Mouse (Mus musculus): ENCODE measurements around the gene Sirt1. TPM values are rescaled to one million over a fixed set of nuclear protein-coding genes. Genes with fewer than 3 reads are reported as not detected.
A peak's percentile ranks its signal among the peaks of the same experiment; 100 is the strongest.
"Not testable (repeated sequence)": the region's sequence is repeated elsewhere in the genome, so short reads cannot be mapped to it uniquely, and the experiment has no call there.

The Sirt1 gene
- polyA plus RNA-seq, 2 experiments from 2014 or later = 6.6 to 10.5 TPM

DNA sequence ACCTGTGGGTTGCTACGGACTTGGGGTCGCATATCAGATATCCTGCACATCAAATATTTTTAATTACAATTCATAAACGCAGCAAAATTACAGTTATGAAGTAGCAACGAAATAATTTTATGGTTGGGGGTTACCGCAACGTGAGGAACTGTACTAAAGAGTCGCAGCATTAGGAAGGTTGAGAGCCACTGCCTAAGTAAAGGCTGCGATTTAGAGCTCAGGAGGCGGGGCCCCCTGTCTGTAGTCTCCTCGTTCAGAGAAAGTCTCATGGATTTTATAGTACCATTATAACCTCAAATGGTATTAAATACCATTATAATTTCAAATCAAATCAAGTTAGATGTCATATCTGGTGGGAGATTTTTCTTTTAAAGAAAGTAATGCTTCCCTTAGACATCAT is 5.5 kb upstream of the Sirt1 start:
- ATAC-seq = no peak

DNA sequence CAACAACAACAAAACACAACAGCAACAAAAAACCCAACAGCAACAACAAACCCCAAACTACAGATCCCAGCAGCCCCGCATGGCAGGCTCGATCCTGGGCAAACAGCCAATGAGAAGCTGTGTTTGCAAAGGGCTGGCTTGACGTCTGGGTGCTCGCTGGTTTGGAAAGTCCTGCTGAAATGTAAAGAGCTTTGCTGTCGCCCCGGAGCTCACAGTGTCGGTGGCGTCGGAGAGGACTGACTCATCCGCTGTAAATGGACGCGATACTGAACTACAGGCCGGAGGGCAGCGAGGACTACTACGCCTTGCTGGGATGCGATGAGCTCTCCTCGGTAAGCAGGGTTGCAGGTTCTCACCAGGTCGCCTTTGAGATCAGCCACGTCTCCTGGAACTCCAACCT is 4.9 kb upstream of the Sirt1 start:
- peak; percentile 69 for ATAC-seq

DNA sequence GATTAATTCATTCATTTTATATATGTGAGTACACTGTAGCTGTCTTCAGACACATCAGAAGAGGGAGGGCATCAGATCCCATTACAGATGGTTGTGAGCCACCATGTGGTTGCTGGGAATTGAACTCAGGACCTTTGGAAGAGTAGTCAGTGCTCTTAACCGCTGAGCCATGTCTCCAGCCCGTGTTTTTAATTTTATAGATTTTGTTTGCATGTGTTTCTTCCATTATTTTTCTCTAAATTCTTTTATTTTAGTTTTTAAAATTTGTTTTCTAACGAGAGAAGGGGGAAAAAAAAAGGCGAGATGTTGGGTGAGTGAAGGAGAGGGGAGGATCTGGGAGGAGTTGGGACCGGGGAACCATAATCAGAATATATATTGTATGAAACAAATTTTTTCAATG is 4.4 kb upstream of the Sirt1 start:
- ATAC-seq = not testable (repeated sequence)

DNA sequence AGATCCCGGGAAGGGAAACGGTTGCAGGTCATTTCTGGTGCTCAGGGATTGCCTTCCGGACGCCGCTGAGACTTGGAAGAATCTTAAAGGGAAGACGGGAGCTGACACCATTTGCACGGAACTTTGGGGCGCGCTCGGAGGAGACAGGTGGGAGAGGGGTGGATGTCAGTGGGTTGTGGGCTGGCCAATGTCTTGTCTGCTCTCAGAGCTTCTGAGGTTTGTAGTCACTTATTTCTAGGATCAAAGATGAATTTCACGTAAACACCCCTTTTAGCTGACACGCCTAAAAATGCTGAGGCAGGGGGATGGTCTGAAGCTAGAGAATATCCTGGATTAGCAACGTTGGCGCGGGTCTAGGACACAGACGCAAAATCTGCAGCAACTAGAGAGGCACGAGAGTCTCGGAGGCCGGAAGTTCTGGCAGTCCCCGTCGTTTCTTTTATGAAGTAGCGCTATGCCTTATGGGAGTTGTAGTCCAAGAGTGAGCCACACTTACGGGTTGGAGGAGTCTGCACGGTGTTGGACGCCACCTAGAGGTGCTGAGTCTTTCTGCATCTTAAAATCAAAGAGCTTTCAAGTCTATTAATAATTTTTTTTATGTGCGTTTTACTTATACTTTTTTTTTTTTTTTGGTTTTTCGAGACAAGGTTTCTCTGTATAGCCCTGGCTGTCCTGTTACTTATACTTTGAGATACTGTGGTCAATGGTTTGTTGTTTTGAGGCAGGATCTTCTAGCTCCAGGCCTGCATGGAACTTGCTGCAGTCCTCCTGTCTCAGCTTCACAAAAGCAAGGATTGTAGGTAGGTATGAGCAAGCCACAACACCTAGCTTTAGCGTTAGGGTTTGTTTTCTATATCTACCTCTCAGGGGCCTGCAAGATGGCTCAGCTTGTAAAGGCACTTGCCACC is 1.1 kb upstream of the Sirt1 start, which contains the start of gene Dnajc12:
TSS of gene Dnajc12 (plus strand) at position 72 of the 908 bp plus-strand sequence.
- peak; percentile 92 for ATAC-seq

DNA sequence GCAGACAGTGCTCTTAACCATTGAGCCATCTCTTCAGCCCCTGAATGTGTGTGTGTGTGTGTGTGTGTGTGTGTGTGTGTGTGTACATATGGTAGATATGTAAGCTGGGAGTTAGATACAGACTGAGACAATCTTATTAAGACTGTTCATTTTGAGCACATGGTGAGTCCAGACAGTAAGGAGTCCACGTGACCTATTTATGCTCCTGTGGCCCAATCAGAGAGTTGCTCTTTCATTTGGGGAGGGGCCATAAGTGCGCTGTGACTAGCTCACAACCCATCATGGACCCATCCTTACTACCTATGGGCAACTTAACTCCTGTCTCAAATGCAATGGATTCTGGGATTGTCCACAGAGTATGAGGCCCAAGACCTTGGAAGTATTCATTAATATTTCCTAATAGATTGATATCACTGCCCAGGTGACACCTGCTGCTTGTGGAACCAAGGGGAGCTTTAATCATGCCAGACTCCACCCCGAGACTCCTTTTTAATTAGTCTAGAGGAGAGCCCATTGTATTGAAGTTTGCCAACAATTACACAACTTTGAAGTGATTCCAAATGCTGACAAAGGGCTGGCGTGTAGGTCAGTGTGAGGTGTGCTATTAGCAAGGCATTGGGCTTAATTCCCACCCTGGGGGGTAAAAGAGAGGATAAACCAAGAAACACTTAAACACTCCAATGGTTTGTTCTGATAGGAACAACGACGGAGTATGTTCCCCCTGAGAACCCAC is 2.4 kb downstream of the Sirt1 start:
- no peak for ATAC-seq

DNA sequence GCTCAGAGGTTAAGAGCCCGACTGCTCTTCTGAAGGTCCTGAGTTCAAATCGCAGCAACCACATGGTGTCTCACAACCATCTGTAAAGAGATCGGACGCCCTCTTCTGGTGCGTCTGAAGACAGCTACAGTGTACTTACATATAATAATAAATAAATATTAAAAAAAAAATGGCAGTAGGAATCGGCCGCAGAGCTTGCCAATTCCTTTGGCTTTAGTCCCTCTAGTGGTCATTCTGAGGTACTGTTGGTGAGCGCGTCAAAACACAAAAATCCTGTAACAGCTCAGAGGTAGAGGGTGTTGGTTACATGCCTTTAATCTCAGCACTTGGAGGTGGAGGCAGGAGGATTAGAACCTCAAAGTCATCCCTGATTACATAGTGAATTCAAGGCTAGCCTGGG is 4.0 kb downstream of the Sirt1 start:
- ATAC-seq = peak; percentile 61

DNA sequence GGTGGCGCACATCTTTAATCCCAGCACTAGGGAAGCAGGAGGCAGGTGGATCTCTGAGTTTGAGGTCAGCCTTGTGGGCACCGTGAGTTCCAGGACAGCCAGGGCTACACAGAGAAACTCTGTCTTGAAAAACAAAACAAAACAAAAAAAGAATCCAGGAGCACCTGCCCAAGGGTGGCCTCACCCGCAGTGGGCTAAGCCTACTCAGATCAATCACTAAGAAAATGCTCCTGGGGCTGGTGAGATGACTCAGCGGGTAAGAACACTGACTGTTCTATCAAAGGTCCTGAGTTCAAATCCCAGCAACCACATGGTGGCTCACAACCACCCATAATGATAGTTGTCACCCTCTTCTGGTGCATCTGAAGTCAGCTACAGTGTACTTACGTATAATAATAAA is 5.2 kb downstream of the Sirt1 start:
- ATAC-seq = no peak

DNA sequence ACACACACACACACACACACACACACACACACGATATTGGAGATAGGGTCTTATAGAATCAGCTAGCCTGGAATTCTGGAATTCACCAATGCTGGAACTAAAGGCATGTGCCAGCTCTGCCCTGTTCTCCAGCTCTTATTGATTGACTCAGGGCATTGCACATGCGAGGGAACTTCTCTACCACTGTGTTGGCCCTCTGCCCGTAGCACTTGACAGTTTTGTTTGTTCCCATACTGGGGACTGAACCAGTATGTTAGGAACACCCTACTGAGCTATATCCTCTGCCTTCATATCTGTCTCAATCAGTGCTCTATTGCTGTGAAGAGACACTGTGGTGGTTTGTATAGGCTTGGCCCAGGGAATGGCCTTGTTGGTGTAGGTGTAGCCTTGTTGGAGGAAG is 13.5 kb downstream of the Sirt1 start:
- ATAC-seq = no peak

DNA sequence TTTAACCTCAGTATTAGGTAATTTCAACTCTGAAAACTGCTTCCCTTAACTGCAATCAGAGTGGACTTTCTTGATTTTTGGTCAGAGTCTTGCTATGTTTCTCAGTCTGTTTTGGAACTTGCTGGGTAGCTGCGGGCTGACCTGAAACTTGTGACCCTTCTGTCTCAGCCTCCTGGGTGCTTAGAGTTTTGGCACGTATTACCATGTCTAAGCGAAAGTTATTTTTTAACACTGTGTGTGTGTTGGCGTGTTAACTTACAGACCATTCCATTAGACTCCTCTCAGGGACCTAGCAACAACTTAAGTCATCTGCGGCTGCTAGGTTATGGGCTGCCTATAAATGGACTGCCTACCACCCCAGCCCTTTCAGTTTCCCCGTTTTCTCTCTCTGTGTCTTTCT is 14.1 kb downstream of the Sirt1 start:
- no peak for ATAC-seq

DNA sequence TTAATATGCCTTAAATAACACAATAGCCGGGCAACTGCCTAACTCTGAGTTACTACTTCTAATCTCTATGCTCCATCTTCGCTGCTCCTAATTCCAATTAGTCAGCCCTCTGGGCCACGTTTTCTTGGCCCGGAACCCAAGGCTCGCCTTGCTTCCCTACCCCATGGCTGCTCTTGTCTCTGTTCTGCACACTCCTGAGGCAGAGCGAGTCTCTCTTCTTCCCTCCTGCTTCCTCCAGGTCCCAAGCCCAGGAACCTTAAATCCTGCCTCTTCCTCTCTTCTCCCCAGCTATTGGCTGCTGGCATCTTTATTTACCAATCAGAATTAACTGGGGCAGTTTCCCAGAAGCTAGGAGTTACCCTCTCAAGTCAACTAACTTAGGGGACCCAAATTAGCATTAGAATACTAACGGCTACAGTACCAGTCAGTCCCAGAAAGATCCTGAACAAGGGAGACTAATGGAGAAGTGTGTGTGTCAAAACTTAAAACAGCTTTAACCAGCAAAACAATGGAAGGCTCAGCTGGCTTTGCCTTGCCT is 15.5 kb downstream of the Sirt1 start:
- ATAC-seq = no peak

DNA sequence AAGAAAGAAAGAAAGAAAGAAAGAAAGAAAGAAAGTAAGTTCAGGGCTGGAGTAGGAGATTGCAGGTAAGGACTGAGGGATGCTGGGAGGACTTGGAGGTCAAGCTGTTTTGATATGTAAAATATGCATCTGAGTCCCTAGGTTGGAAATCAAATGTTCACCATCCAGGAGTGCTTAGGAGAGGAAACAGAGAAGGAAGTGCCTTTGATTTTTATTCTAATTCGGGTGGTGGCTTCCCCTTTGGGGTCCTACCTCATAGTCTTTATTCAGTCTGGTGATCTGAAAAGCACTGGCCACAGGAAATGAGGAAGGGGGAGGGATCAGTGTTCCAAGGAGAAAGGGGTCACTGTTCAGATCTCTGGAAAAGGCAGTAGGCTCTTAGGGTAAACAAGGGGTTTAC is 21.0 kb downstream of the Sirt1 start:
- ATAC-seq = no peak

DNA sequence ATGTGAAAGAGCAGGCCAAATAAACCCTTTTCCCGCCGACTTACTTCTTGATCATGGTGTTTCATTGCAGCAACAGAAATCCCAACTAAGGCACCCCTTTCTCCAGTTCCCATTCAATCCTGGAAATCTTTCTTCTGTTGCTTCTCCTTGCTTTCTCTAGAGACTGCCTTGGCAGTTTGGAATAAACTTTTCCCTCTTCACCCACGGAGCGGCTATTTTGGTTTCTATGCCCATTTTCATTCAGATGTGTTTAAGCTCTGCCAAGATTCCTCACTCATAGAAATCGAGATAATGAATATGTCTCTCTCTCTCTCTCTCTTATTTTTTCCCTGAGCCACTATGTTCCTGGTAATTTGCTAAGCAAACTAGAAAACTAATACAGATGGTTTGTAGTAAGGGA is 29.4 kb downstream of the Sirt1 start:
- ATAC-seq = no peak

DNA sequence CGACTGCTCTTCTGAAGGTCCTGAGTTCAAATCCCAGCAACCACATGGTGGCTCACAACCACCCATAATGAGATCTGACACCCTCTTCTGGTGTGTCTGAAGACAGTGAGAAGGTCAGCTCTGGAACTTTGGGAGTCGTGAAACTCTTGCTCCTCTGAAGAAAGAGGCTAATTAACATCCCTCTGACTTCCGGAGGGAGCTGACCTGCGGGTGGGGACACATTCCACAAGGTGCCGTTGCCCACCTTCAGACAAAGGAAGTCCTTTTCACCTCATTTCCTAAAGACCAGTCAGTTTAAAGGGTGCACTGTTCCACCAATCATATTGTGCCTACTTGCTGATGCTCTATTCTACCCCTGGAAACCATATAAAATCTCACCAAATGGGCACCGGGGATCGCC is 30.4 kb downstream of the Sirt1 start:
- not testable (repeated sequence) for ATAC-seq

DNA sequence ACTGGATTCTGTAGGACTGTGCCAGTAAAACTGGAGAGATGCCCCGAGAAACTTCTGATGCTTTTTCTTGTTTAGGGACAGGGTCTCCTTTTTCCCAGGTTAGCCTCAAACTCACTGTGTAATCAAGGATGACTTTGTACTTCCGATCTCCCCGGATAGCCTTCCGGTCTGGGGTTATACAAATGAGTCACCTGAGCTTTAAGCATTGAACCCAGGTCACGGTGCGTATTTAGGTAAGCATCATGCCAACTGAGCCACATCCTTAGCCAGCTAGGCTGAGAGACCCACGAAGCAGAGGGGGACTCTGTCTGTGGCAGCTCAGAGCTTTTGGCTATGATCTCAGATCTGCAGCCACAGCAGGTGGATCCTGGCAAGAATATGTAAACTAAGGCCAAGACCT is 30.8 kb downstream of the Sirt1 start:
- ATAC-seq = no peak

DNA sequence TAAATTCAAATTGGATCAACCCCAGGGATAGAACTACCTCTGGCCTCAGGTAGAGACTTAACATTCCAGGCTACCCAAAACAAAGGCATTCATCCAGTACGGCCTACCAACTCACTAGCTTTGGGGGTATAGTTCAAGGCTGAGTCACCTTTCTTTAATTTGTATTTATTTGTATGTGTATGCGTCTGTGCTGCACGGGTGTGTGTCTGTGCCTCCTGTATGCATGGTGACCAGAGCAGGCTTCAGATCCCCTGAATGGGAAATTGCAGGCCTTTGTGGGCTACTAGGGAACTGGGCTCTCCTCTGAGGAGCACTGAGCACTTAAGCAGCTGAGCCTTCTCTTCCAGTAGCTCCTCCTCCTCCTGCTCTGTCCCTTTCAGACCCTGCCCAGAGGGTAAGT is 33.2 kb downstream of the Sirt1 start:
- no peak for ATAC-seq

DNA sequence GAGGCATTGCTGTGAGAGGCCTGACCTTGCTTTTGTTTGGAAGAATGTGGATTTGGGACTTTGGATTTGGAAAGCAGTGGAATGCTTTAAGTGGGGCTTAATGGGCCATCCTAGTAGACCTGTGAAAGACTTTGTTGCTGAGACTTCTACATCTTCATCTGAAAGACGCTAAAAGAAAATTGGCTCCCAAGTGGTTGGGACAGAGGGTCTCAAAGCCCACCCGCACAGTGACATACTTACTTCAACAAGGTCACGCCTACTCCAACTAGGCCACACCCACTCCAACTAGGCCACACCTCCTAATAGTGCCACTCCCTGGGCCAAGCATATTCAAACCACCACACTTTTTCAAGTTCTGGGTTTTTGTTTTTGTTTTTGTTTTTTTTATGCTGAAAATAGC is 36.8 kb downstream of the Sirt1 start:
- ATAC-seq = no peak

DNA sequence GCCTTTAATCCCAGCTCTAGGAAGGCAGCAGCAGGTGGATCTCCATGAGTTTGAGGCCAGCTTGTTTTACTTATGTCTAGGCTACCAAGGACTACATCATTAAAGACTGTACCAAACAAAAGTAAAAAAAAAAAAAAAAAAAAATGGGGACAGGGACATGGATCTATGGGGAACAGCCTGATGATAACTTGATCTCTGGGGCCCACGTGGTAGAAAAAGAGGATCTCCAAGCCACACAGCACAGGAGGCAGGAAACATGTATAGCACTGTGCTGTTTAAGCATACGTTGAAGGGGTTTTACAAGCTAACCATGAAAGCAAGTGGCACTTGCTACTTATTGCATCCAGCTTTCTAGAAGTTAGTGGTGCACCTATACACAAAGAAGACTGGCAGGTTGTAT is 40.2 kb downstream of the Sirt1 start:
- ATAC-seq = no peak

DNA sequence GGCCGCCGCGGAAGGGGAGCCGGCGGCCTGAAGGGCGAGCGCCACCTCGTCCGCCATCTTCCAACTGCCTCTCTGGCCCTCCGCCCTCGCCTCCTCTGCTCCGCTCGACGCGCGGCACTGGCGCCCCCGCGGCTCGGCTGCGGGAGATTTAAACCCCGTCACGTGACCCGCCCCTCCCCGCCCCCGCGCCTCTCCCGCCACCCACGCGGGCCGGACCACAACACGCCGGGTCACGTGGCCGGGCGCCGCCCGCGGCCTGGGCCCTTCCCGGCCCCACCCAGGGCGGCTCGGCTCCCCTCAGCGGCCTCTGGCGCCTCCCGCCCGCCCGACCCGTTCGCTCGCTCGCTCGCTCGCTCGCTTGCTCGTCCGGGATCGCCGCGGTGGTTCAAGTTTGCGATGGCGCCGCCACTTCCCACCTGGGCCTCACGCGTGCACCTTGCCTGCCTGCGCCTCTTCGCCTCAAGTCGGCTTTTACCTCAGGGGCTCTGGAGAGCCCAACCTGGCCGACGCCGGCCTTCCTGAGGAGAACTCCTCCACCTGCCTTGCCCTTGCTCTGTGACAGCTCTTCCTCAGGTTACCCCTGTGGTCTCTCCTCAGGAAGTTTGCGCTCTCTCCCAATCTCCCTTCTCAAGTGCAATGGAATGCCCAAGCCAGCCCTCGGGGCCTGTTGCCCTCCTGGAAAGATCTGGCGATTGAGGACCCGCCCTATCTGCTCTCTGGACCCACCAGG is 42.4 kb downstream of the Sirt1 start:
- ATAC-seq = peak; percentile 64

DNA sequence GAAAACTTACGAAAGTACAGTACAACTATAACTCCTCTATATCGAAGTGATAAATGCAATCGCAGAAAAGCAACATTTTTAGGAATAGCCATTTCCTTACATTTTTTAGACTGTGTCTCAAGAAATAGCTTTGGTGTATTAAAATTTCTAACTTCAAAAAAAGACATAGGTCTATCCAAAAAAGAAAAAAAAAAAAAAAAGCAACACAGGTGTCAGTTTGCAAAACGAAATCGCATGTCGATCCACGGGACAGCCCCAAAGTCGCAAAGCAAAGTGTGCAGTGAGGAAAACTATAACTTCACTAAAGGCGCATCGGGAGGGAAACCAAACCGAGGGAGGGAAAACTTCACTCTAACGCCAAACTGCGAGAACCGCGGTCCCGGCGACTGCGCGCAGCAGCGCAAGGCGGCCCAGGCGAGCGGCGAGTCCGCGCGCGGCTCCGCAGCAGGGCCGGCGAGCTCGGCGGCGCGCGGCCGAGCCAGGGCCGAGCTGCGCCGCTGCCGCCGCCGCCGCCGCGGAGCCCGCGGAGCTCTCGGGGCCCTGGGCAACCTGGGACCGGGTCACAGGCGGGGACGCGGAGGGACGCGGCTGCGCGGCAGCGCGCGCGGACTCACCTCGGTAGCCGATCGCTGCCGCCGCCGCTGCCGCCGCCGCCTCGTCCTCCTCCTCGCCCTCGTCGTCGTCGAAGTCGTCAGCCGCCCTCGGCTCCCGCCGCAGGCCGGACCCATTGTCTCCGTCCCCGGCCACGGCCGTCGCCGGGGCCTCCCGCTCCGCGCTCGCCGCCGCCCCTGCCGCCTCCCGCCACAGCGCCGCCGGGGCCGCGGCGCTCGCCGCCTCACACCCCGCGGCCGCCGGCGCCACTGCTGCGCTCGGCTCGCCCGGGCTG is 43.3 kb downstream of the Sirt1 start:
- ATAC-seq = peak; percentile 48

DNA sequence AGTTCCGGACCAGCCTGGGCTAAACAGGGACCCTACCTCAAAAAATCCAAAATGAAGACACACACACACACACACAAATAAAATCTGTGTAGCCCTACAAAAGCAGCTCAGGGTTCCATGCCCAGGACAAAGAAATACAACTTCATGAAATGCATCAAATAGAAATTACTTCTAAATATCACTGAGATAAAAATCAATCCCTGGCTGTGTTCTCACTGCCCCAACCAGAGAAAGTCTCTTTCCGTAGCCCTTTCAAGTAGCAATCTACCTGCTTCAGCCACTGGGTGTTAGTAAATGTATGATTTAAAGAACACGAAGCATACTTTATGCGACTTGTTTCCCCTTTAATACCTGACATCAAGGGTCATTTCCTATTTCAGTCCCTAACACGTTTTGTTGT is 44.2 kb downstream of the Sirt1 start:
- no peak for ATAC-seq

DNA sequence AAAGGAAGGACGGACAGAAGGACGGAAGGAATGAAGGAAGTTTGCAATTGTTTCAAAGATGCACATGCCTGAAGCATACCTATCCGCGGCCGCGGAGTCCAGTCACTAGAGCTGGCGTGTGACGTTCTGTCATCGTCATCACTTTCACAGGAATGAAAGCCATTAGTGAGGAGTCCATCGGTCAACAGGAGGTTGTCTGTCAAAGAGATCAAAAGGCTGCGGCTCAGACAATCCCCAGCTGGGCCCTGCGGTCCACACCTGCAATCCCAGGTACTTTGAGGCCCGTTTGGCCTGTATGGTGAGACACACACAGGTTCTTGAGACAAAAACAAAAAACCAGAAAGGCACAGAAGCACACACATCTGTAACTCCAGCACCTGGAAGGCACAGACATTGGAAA is 44.6 kb downstream of the Sirt1 start:
- no peak for ATAC-seq

DNA sequence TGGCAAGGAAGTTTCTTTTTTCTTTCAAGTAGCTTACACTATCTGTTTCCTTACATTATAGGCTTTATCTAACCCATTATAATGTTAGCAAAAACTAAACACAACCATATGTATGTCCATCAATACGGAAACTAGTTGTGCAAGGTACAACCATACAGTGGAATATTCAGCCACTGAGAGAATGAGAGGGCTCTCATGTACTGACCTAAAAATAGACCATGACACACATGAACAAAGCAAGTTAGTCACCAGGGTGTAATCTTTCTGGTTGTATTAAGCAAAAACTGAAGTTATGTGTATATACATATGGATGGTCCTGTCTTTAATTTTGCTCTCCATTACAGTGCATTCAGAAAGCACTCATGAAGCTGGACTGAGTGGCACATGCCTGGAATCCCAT is 54.4 kb downstream of the Sirt1 start:
- no peak for ATAC-seq
